Mouse (Mus musculus): ENCODE data around the gene Glipr2.

- TF ChIP-seq POLR2A (IDR thresholded peaks at IDR 0.05; ENCODE audit: extremely low read depth, insufficient read depth, low read length): no peak
- TF ChIP-seq CTCF (IDR thresholded peaks at IDR 0.05; ENCODE audit: extremely low read depth, insufficient read depth, low read length): no peak
Measured at GRCm38 (mm10) chr4:43964326-43964833, 7.2 kb downstream of the Glipr2 start.

Measured in cortical plate, adult 2 months (tissue).